Mouse (Mus musculus) liver, adult 2 months (tissue): ENCODE results near the gene Clic1. TPM values are rescaled to one million over a fixed set of nuclear protein-coding genes. Genes with fewer than 3 reads are reported as not detected.

Source experiments
- DNase-seq: peaks from one replicate; pipeline ENCODE4 v3.0.0-alpha.2; 2011; ENCODE audit warnings: low read depth, low spot score; ENCODE audit errors: extremely low read depth
- H3K27ac ChIP-seq: fragments of 200-500 bp; replicated peaks from 2 replicates; pipeline ENCODE4 v1.5.1; 2012; ENCODE audit warnings: low read depth, mild to moderate bottlenecking, control low read depth, inconsistent platforms, low read length; ENCODE audit not compliant: insufficient read depth
- H3K27me3 ChIP-seq: fragments of 200-500 bp; 2 replicates; pipeline ENCODE4 v1.6.1; 2012; ENCODE audit warnings: mild to moderate bottlenecking, moderate library complexity, low read length, inconsistent platforms; ENCODE audit not compliant: control insufficient read depth, insufficient read depth
- H3K36me3 ChIP-seq: fragments of 200-500 bp; 2 replicates; pipeline ENCODE4 v1.6.1; 2012; ENCODE audit warnings: low read length, inconsistent platforms; ENCODE audit not compliant: control insufficient read depth, insufficient read depth
- H3K4me1 ChIP-seq: fragments of 200-500 bp; 2 replicates; pipeline ENCODE4 v1.6.1; 2011; ENCODE audit warnings: low read length; ENCODE audit not compliant: control insufficient read depth, insufficient read depth
- H3K4me3 ChIP-seq: fragments of 200-500 bp; 2 replicates; pipeline ENCODE4 v1.5.1; 2011; ENCODE audit warnings: low read depth, mild to moderate bottlenecking, control low read depth, low read length, moderate library complexity; ENCODE audit not compliant: insufficient read depth
- H3K79me2 ChIP-seq: fragments of 200-500 bp; 2 replicates; pipeline ENCODE4 v1.6.1; 2012; ENCODE audit warnings: inconsistent platforms, mild to moderate bottlenecking, low read length, moderate library complexity; ENCODE audit not compliant: control insufficient read depth, insufficient read depth
- H3K9ac ChIP-seq: fragments of 200-500 bp; 2 replicates; pipeline ENCODE4 v1.6.1; 2012; ENCODE audit warnings: low read depth, mild to moderate bottlenecking, control low read depth, inconsistent platforms, low read length
- CTCF ChIP-seq: fragments of 200-500 bp; IDR thresholded peaks from 2 replicates; pipeline ENCODE4 v1.5.1; 2011; ENCODE audit warnings: low read depth, low read length, control low read depth
- POLR2A ChIP-seq: fragments of 200-500 bp; IDR thresholded peaks from 2 replicates; pipeline ENCODE4 v1.6.1; 2011; ENCODE audit warnings: low read length, control low read depth; ENCODE audit not compliant: insufficient read depth; ENCODE audit errors: extremely low read depth
- WGBS: fragments of 180-500 bp; shearing (Covaris S2); methylation state at CpG from one replicate; pipeline ENCODE4 v1.1.7; 2018; 5-methylcytosine and 5-hydroxymethylcytosine counted together
- polyA plus RNA-seq: library from polyadenylated mRNA; depleted of rRNA; stranded (reverse); fragments of >200 nt; gene quantifications from 2 replicates; pipeline ENCODE4 v1.2.3, GENCODE M21; 2012
- total RNA-seq: library from RNA; depleted of rRNA; stranded (reverse); fragments of >200 nt; gene quantifications from 2 replicates; pipeline ENCODE4 v1.2.3, GENCODE M21; 2014

Clic1 gene
- total and polyA plus RNA-seq, 2 experiments: 16.8 to 20.3 TPM

GRCm38 (mm10) chr17:35092403-35093198 is 42.8 kb downstream of the Clic1 start:
- Histone ChIP-seq H3K4me1 (peaks cover 4% of the 10 kb centered on the region; the same call in 1 of the 2 replicates), H3K27ac (no peak overlapping the region), H3K27me3 (no peaks in the 10 kb centered on the region), H3K79me2 (peaks cover 7% of the 10 kb centered on the region), H3K36me3 (0 out of 2 replicates have a peak, but pooled peaks cover 2% of the 10 kb centered on the region), H3K9ac (no peak overlapping the region), H3K4me3 (no peak overlapping the region)
- 90% methylated on average over 14 of the region's 14 CpGs for WGBS
- no peak for DNase-seq
- TF ChIP-seq CTCF: no peak
- TF ChIP-seq POLR2A: no peak

DNA sequence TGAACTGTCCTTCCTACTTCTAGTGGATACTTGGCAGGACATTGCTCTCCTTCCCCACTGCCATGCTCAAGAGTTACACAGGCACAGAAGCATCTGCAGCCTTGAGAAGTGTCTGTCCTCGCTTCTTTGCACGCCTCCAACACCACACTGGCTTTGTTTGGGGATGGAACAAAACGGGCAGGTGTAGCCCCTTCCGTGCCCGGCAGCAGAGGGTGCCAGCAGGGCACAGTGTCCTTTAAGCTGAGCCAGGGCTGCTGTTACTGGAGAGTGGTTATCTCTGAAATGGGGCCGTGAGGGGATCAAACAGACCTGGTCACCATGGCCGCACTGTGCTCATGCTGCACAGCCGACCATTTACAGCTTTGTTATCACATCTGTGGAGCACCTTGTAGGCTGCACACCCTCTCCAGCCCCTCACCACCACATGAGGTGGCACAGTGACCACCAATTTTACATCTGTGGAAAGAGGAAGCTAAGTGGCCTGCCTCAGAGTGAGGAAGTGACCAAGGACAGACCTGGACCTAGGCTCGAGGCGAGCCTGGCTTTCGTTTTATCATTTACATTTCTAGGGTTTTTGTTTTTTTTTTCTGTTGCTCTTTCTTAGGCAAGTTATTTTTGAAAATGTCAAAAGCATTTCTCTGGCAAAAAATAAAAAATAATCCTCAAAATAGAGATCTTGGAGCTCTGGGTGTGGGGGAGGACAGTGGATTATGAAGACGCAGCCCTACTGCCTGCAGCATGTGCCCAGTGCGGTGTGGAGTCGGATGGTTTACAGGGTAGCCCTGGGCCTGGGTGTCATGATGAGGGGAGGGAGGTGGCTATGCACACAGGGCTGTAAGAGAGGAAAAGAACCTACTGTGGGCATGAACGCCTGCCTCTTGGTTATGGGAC is 45.0 kb downstream of the Clic1 start:
- no peaks in the 10 kb centered on the region for H3K27me3 ChIP-seq
- no peak overlapping the region for H3K27ac ChIP-seq
- no peak overlapping the region for H3K9ac ChIP-seq
- peaks cover 3% of the 10 kb centered on the region; the same call in 1 of the 2 replicates for H3K36me3 ChIP-seq
- no peak for DNase-seq
- 87% methylated on average over 15 of the region's 15 CpGs for WGBS
- H3K4me3 ChIP-seq: no peak overlapping the region
- H3K4me1 ChIP-seq: peaks cover 4% of the 10 kb centered on the region; the same call in 1 of the 2 replicates
- H3K79me2 ChIP-seq: peaks cover 4% of the 10 kb centered on the region
- TF ChIP-seq POLR2A (no peak), CTCF (no peak)

GRCm38 (mm10) chr17:35096597-35096996 is 46.8 kb downstream of the Clic1 start:
- Histone ChIP-seq H3K79me2 (peaks cover 4% of the 10 kb centered on the region; the same call in 1 of the 2 replicates), H3K27me3 (no peaks in the 10 kb centered on the region), H3K4me1 (no peaks in the 10 kb centered on the region), H3K36me3 (peaks cover 6% of the 10 kb centered on the region), H3K4me3 (no peak overlapping the region), H3K27ac (no peak overlapping the region), H3K9ac (no peak overlapping the region)
- no peak for TF ChIP-seq CTCF
- TF ChIP-seq POLR2A: no peak
- no peak for DNase-seq
- 96% methylated on average over 12 of the region's 12 CpGs for WGBS

- Histone ChIP-seq H3K4me1 (no peaks in the 10 kb centered on the region), H3K27me3 (no peaks in the 10 kb centered on the region), H3K36me3 (peaks cover 5% of the 10 kb centered on the region), H3K79me2 (no peaks in the 10 kb centered on the region), H3K27ac (no peak overlapping the region), H3K9ac (no peak overlapping the region), H3K4me3 (no peak overlapping the region)
- WGBS: 94% methylated on average over 12 of the region's 12 CpGs
- DNase-seq: no peak
- TF ChIP-seq POLR2A (no peak), CTCF (no peak)
Measured at GRCm38 (mm10) chr17:35097164-35097655, 47.4 kb downstream of the Clic1 start.

DNA sequence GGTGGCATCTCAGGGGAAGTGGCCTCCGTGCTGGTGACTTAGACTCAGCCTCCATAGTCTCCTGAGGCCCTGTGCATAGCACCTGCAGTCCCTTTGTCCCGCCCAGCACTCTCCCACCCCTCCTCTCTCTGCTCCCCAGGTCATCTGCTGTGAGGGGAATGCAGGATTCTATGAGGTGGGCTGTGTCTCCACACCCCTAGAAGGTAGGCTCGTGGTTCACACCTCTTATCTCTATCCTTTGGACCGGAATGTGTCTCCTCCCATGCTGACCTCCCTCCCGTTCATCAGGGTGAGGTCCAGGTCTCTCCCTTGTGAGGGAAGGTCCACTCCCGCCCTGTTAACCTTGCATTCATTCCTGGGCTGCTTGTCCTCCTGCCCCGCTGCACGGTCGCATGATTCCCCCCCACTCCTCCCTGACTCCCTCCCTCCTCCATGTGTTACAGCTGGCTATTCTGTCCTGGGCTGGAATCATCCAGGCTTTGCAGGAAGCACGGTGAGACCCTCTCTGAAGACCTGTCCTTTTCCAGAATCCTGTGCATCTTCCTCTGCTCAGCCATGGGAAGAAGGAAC is 50.5 kb downstream of the Clic1 start:
- peaks cover 7% of the 10 kb centered on the region; the same call in 1 of the 2 replicates for H3K4me1 ChIP-seq
- no peak for DNase-seq
- H3K4me3 ChIP-seq: no peak overlapping the region
- H3K9ac ChIP-seq: no peak overlapping the region
- 83% methylated on average over 10 of the region's 10 CpGs for WGBS
- peaks cover 9% of the 10 kb centered on the region for H3K36me3 ChIP-seq
- no peak for TF ChIP-seq POLR2A
- no peak for TF ChIP-seq CTCF
- no peaks in the 10 kb centered on the region for H3K79me2 ChIP-seq
- H3K27ac ChIP-seq: no peak overlapping the region
- H3K27me3 ChIP-seq: no peaks in the 10 kb centered on the region
